Mouse (Mus musculus) erythroblast, adult 5-6 weeks (primary cell): ENCODE results near the gene Rragc. TPM values are rescaled to one million over a fixed set of nuclear protein-coding genes. Genes with fewer than 3 reads are reported as not detected.
"Not testable (repeated sequence)": the region's sequence is repeated elsewhere in the genome, so short reads cannot be mapped to it uniquely, and the experiment has no call there.

Experiments
- ATAC-seq: replicated peaks from 2 replicates; pipeline ENCODE4 v1.8.0; 2016; ENCODE audit warnings: moderate number of reproducible peaks, mild to moderate bottlenecking, moderate TSS enrichment, inconsistent platforms; ENCODE audit not compliant: poor library complexity, low FRiP score, severe bottlenecking
- total RNA-seq, 2 experiments: library from RNA; stranded (forward) in 1 of 2; stranded (reverse) in 1 of 2; fragments of 150-400 nt in 1 of 2; fragments of 200-764, 138-1000 nt in 1 of 2; gene quantifications; 2 replicates each; pipeline versions ENCODE4 v1.2.3 to v1.2.4; 2015 to 2017; ENCODE audit warnings: low replicate concordance in 2 of 2

Gene Rragc
- total RNA-seq (2015; ENCODE audit: low replicate concordance) (6.7 and 20.7 TPM in 2 replicates), total RNA-seq (2017; ENCODE audit: low replicate concordance) (12.7 and 14.4 TPM in 2 replicates)

DNA sequence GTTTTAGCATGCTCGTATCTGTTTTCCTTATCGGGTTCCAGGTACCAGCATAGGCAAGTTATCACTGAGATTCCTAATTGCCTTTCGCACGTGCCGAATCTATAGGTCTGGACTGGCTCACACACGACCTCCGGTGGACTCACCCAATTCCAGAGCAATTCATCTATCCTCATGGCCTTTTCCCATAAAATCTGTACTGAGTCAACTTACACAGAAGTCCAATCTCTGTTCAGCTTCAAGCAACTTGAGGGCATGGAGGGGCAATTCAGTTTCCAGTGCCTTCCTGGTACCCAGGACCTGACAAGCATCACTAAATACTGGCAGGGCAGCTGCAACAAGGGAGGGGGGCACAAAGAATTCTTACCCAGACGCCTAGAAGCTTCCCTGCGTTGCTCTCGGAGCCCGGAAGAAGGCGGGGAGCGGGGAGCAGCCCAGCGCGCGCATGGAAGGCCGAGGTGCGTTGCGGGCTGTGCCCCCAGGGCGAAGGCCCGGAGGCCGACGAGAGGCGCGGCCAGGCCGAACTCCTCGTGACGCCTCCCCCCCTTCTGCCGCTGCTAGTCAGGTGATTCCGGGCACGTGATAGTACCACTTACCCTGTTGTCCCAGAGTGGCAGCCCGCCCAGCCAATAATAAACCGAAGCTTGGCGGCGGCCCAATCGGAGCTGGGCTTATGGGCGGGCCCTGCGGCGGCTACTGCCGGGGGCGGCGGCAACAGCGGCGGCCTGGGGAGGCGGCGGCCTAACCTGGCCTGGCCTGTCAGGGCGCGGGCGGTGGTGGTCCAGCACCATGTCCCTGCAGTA is at the start of gene Rragc:
Rragc (plus strand) TSS at position 699 of the 800 bp plus-strand sequence.
- ATAC-seq: peak; percentile 99

DNA sequence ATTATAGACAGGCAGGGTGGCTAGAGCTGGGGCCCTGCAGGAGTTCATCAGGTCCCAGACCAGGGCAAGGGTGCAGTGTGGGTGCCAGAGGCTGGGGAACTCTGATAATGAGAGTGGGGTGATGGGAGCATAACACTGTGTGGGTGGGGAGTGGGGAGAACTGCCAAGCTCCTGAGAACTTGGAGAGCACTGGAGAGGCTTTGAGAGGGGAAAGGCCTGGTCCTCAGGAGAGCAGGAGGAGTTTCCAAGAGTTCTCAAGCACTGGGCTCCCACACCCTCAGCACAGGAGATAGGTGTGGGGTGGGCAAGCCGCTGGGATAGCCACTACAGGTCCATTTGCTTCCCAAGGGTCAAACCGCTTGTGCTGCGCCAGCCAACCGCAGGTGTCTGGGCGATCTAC is 23.5 kb upstream of the Rragc start:
- no peak for ATAC-seq

DNA sequence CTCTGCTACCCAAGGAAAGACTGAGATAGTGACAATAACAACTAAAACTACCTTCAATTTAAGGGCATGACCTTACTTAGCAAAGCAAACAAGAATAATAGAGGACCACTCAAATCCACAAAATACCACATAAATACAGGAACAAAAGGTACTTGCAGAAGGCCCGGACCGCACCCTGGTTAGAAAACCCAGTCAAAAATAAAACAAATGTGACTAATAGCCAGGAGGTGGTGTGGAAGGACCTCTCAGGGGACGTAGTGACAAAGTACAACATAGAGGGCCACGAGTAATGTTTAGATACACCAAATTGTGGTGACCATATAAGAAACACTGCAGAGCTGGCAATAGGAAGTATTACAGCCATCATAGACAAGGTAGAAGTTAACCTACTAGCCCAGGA is 23.0 kb upstream of the Rragc start:
- ATAC-seq: no peak

DNA sequence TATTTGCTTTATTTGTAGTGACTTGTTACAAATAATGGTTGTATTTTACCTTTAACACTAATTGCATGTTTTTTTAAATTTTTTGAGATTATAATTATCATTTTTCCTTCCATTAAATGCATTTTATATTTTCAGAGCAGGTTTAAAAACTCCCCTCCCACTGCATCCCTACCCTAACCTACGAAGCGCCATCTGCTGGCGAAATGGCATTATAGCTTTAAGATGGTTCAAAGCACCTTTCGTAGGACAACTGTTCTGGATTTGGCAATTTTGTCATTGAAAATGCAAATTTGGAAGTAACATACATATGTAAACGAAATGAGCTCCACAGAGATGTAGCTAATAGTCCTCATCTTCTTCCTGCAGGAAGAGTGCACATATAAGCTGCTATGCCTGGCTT is 18.6 kb upstream of the Rragc start:
- peak; percentile 68; the same call in 1 of the 2 replicates for ATAC-seq

DNA sequence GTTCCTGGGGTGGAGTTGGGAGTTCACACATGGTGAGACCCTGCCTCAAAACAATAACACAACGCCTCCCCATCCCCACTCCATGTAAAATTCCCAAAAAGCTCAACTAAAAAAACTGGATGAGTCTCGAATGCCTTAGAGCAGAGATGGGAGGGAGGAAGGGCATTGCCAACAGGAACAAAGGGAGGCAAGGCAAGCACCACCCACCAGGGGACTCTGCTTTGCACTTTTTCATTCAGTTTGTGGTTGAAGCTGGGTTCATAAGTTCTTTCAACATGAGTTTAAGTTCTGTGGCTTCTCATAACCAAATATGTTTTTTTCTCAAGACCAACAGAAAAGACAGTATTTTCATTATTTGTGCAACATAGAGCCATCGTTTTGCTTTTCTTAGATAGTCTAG is 13.8 kb upstream of the Rragc start:
- ATAC-seq: no peak

DNA sequence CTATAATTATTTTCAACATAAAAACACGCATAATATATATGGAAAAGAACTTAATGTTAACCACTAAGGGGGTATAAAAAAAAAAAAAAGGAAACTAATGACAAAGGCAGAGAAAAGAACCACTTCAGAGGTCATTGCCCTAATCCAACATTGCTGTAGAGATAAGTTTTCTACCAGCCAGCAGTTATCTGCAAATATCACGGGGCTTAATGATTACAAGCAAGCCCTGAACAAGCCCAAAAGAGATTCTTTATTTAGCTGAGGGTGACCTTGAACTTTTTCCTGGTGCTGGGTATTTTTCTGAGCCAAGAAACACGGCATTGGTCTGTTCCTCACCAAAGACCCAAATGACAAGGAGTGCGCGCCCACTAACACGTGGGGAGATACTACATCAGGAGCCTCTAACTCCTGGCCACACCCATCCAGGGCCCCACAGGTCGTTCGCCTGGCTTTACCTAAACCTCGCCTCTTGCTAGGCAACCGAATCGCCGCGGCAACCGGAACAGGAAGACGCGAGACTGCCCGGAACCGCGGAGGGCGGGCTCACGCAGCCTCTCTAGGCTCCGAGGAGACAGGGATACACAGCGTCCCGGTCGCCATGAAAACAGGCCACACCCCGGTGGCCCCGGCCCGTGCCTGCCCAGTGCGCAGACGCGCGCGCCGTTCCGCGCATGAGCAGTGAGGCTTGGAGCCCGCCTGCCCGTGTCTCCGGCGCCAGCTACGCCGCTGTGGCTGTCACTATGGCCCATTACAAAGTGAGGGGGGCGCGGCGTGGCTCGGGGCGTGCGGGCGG is 12.7 kb upstream of the Rragc start, which contains the start of gene Mycbp:
Mycbp (plus strand) TSS at position 500 of the 793 bp plus-strand sequence.
- peak; percentile 99 for ATAC-seq

DNA sequence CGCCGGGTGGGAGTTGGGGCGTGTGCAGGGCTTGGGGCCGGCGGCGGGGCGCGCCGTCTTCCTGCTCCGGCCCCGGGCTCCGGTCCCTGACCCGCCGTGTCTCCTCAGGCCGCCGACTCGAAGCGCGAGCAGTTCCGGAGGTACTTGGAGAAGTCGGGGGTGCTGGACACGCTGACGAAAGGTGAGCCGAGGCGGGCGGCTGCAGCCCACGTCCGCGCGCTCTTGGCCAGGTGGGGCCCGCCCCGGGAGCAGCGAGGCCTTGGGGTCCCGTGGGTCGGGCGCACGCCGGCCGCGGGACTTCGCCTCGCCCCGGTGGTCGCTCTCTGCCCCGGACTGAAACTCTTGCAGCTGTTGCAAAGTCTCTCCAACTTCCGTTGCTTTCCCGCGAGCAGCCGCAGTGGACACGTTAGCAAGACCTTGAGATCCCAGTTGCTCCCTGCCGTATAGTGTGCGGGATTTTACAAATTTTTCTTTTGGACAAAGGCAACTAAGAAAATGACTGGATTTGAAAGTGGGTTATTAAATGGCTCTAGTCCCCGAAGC is 12.0 kb upstream of the Rragc start:
- ATAC-seq: no peak

DNA sequence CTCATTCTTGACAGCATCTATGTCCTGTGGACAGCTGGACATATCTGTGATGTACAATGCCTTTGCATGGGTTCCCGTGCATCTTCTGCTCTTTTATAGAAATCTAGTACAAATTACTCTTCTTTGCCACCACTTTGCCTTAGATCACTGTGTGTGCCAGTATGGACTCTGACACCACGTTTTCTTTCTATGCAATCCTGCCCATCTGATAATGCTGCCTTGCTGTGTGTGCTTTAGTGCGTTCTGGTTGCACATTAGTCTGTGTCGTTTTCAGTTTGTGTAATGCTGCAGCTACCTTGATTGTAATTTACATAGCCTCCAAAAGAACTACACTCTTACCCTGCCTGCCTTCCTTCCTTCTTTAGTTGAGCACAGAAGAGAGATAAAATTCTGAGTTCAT is 5.7 kb upstream of the Rragc start:
- no peak for ATAC-seq

DNA sequence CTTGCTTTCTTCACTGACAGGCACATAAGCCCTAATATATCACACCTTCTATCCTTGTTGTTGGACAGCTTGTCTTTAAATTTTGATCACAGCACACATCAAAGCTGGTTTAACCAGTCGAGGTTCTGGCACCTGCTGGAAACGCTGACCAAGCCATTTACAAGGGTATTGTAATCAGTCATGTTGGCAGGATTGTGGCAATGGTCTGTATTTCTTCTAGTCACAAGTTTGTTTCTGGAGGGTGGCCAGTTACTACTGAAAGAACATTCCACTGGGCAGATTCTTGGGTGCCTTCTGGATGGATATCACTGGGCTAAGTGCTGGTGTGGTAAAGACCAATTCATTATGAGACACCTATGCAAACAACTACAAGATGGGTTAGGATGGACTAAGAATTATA is 4.8 kb upstream of the Rragc start:
- no peak for ATAC-seq

DNA sequence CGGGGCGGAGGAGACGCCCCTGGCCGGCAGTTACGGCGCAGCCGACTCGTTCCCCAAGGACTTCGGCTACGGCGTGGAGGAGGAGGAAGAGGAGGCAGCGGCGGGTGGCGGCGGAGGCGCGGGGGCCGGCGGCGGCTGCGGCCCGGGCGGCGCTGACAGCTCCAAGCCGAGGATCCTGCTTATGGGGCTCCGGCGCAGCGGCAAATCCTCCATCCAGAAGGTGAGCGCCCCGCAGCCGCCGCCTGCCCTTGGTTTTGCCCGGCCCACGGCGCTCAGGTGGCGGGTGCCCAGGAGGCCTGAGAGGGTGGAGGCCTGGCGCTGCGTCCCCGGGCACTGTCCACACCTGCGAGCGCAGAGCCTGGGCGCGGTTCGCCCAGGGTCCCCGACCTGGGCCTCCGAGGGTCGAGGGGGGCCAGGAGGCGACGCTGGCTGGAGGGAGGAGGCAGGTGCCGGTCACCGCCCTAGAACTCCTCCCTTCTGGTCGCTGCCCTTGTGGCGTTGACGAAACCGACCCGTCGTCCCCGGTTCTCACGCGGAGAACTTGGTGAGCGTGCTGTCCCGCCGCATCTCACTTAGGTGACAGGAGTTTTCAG is 398 bp downstream of the Rragc start, which contains the start of gene 4930535I16Rik:
4930535I16Rik (minus strand) TSS at position 475 of the 593 bp plus-strand sequence.
- peak; percentile 70 for ATAC-seq

DNA sequence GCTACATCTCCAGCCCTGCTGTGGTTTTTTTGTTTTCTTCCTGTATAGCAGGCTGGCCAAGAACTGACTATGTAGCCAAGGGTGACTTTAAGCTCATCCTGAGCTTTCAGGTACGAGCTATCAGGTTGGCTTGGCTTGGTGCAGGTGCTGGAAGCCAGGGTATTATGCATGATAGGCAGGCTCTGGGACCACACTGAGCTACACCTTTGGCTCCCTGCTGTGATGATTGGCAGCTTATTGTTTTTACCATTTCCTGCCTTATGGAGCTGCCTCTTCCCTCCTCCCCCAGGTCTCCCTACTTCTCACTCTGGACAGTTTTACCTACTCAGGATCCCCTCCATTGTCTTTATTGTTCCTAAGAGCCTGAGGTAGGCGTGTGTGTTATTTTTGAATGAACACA is 1.6 kb downstream of the Rragc start:
- no peak for ATAC-seq

DNA sequence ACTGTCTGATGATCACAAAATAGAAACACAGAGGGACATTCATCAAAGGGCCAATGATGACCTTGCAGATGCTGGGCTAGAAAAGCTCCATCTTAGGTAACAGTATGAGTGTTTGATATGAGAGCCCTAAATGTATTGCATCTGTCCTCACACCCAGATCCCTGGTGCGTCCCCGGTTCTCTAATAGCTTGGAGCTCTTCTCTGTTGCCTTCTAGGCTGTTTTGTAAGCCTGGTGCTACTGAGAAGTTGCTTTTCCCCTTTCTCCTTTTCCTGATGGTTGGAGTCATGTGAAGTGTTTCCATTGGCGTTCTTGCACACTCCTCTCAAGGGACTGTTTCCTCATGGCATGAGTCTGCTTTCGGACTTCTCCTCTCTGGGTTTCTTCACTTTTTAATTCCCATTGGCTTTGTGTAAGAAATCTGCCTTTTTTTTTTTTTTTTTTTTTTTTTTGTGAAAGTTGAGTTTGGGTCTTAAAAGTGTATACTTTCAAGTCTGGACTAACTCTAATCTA is 3.9 kb downstream of the Rragc start:
- no peak for ATAC-seq

DNA sequence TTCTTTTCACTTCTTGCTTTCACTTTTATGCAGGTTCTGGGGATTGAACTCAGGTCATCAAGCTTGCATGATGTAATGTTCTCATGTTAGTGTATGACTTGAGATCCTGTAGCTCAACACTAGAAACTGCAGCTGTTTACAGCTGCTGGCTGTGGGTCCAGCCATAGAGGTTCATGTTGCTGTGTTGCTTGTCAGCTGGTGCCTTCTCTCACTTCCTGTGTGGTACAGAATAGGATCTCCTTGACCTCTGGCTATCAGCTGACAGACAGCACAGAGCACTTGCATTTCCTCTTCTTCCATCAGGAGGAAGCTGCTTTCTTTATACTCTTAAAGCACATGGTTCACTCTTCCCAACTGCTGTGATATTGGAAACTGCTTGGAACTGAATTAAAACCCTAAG is 10.7 kb downstream of the Rragc start:
- no peak for ATAC-seq

DNA sequence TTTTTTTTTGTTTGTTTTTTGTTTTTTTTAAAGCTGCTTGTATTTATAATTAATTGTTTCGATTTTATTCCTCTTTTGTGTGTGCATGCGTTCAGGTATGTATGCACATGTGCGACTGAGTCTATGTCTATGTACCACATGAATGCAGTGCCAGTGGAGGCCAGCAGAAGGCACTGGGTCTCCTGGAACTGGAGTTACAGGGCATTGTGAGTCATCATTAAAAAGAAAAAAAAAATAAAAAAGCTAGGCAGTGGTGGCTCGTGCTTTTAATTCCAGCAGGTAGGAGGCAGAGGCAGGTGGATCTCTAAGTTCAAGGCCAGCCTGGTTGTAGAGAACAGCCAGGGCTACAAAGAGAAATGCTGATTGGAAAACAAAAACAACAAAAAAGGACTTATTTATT is 12.7 kb downstream of the Rragc start:
- ATAC-seq: no peak

DNA sequence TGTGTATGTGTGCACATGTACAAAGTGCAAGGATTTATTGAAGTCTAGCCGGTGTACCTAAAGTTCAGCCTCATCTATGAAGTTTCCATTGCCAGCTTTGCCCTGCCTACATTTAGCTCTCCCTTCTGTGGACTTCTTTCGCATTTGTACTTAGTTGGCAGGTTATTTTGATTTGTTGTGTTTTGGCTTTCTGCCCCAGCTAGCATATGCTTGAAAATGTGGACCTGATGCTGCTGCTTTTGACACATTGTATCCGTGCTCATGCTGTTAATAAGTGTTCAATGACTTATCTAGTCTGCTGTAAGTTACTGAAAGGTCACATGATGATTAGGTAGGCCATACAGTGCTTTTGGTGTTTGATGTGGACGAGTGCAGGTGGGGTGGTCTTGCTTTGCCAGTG is 17.1 kb downstream of the Rragc start:
- ATAC-seq: no peak

DNA sequence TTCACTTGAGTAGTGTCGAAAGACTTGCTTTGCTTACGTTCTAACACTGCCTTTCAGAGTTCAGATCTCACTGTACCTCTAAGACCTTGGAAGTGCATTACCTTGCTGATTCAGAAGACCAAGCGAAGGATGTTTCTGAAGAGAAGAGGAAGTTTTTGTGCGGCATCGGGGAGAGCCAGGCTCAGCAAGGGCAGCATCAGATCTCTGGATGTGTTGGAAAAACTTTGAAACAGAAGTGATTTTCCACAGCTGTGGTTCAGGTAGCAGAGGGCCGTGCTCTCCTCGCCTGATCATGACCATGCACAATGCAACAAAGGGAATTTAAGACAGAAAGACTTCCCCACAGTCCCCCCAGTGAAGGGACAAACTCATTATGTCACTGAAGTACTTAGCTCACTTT is 18.8 kb downstream of the Rragc start:
- ATAC-seq: no peak

DNA sequence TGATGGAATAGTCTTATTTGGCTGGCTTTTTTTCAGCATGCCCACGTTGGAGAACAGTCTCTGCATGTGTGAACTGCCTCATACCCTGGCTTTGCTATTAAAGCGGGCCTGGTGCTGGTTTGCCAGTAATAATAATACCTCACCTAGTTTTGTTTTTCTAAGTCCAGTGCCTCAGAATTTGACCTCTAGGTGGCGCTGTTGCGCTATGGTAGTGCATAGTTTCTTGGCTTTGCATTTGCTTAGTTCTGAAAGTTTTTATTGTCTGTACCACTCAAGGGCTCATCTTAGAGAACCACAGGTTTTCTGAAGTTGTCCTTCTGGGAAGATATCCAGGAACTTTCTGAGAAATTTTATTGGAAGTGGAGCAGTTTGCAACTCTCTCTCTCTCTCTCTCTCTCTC is 22.6 kb downstream of the Rragc start:
- ATAC-seq: peak; percentile 77

DNA sequence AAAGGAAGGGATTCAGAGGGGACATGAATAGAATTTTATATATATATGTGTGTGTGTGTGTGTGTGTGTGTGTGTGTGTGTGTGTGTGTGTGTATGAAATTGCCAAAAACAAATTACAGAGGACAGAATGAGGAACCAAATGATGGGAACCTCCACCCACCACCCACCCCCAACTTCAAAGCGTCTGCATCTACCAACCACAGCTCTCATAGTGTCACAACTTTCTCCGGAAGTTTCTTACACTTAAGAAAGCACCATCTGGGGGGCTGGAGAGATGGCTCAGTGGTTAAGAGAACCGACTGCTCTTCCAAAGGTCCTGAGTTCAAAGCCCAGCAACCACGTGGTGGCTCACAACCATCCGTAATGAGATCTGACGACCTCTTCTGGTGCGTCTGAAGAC is 23.6 kb downstream of the Rragc start:
- ATAC-seq: not testable (repeated sequence)

DNA sequence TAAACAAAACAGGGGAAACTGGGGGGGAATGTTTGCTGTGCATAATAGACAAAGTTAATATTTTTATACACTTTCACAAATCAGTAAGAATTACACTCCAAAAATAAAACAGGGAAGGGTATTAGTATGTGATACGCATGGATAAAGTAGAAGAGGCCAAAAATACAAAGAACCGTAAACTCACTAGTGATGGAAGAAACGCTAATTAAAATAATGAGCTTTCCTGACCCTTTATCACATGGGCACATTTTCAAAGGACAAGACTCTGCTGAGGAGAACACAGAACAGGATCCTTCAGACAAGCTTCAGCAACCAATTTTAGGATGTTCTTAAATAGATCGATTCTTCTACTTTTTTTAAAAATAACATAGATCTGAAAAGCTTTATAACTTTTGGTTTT is 29.5 kb downstream of the Rragc start:
- ATAC-seq: no peak

DNA sequence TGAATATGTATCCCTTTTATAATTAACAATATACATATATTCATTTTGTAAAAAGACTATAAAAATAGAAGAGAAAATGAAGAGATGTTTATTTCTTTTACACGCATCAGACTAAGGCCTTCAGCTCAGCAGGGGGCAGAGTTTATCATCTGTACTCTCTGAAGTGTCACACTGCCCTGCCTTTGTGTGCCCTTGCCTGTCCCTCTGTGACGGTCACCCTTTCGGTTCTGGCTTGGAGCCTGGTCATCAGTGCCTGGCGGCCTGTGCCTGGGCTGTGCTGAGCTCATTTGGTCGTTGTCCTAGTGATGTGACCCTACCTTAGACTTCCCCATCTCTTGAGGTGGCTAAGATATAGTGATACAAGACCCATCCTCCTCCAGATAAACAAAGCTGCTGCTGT is 29.9 kb downstream of the Rragc start:
- no peak for ATAC-seq
